Mouse (Mus musculus) urinary bladder, adult 18-20 months (tissue): Measurements from ENCODE around the gene Gm12789.
"Not testable (repeated sequence)": the region's sequence is repeated elsewhere in the genome, so short reads cannot be mapped to it uniquely, and the experiment has no call there.

ENCODE experiments used
- DNase-seq, 2 experiments: peaks; one replicate each; pipeline ENCODE4 v3.0.0; 2022; ENCODE audit warnings: low spot score in 2 of 2, mixed read lengths in 2 of 2

The Gm12789 gene

DNA sequence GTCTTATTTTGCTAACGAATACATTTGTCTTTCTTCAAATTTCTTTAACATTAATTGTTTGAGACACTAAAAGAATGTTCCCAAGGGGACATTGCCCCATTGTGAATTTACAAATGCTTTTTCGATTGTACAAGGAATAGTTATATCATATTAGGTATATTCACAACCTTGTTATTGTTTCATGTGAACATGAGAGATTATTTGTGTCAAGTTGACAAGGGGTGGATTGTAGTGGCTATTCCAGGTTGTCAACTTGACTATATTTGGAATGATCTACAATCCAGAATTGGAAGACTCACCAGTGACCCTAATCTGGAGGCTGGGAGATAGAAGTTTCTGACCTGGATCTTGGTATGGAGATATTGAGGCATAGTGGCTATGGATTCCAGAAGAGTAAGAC is at the start of gene Gm12789:
TSS of gene Gm12789 (plus strand) at position 301 of the 400 bp plus-strand sequence.
- not testable (repeated sequence) for DNase-seq

GRCm38 (mm10) chr4:101940107-101940506 is 46.3 kb upstream of the Gm12789 start, which contains the start of gene Gm12794:
Gene Gm12794 (plus strand): TSS chr4:101940407.
- not testable (repeated sequence) for DNase-seq

GRCm38 (mm10) chr4:101980949-101981348 is 5.5 kb upstream of the Gm12789 start, which contains the start of gene Gm12790:
Gene Gm12790 (minus strand): TSS chr4:101981049.
- not testable (repeated sequence) for DNase-seq

- DNase-seq, result no peak
These were observed 748 bp upstream of the Gm12789 start for GRCm38 (mm10) chr4:101985678-101986077.

DNA sequence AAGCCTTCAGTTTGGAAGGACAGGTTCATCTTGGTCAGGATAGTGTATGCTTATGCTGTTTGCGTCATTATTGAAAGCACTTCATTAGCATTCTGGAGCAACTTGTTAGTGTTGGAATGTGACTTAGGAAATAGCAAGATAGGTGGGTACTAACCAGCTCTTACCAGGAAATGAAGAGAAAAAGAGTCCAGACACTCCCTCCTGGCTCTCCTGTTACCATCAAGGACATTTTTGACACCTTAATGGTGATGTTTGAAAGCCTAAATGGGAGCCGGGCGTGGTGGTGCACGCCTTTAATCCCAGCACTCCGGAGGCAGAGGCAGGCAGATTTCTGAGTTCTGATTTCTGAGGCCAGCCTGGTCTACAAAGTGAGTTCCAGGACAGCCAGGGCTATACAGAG is 11.0 kb downstream of the Gm12789 start:
- no peak for DNase-seq

GRCm38 (mm10) chr4:101998267-101998922 is 12.0 kb downstream of the Gm12789 start:
- peak; percentile 22 to 39 for DNase-seq

DNA sequence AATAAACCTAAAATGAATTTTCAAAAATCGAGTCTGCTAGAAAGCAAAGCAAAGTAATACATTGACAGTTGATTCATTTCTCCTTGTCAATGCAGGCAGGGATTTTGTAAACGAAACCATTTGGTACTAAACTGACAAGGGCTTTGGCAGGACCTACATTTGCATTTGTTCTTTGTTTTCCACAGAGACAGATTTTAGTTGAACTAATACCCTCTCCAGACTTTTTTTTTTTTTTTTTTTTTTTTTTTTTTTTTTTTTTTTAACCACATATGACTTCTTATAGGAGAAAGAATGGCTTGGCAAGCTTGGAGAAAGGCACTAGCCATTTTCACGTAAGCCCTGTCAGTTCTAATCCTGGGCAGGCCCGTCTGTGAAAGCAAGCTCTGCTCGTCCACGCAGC is 40.2 kb downstream of the Gm12789 start:
- no peak for DNase-seq
